Mouse (Mus musculus) brain, embryonic 14.5 days (tissue): ENCODE measurements around the gene Mylk2.

ENCODE experiments used
- CTCF ChIP-seq: fragments of 200-500 bp; IDR thresholded peaks from 2 replicates; pipeline ENCODE4 v1.5.1; 2012; ENCODE audit warnings: inconsistent platforms, mild to moderate bottlenecking, moderate library complexity, borderline replicate concordance; ENCODE audit not compliant: insufficient read depth, insufficient read length; ENCODE audit errors: extremely low read depth
- POLR2A ChIP-seq: fragments of 200-500 bp; IDR thresholded peaks from 2 replicates; pipeline ENCODE4 v1.6.1; 2012; ENCODE audit warnings: mild to moderate bottlenecking, inconsistent platforms, borderline replicate concordance; ENCODE audit not compliant: poor library complexity, insufficient read depth, insufficient read length, severe bottlenecking; ENCODE audit errors: extremely low read depth

DNA sequence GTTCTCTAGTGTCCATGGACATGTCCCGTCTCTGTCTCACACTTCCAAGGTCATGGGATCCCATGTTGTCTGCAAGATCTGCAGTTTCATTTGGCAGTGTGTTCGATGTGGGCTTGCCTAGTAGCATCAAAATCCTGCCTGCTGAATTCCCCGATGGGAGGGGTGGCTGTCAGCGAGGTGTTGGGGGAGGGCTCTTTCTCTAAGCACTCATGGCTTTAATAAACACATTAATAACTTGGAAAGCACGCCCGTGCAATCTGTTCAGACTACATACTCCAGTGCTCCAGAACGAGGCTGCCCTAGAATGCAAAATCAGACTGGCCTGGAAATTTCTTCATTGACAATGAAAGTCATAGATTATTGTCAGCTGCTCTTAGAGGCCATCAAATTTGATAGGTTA, 35.9 kb downstream of the Mylk2 start:
- TF ChIP-seq CTCF = no peak
- no peak for TF ChIP-seq POLR2A
